Mouse (Mus musculus) brain, adult 10 weeks (tissue): ENCODE results near the gene Pdcd6ip. TPM values are rescaled to one million over a fixed set of nuclear protein-coding genes. Genes with fewer than 3 reads are reported as not detected.

Experiments
- polyA plus RNA-seq: library from polyadenylated mRNA; stranded (reverse); fragments of 350-450 nt; fragmentation: Illumina TruSeq; extraction: RNeasy Lipid Tissue Mini Kit (QIAGEN cat#74804); gene quantifications from one replicate; pipeline ENCODE4 v1.2.3, GENCODE M21; 2015; ENCODE audit warnings: low read depth, low replicate concordance

Pdcd6ip gene
- 42.1 TPM for polyA plus RNA-seq

GRCm38 (mm10) chr9:113707481-113708360, at the start of gene Pdcd6ip:
Gene Pdcd6ip, minus strand, starts transcription at chr9:113708259.

GRCm38 (mm10) chr9:113741108-113741636, 33.1 kb upstream of the Pdcd6ip start, which contains the start of gene Clasp2:
Gene Clasp2, plus strand, starts transcription at chr9:113741473.

Other genes with a start within 250 kb of the Pdcd6ip start
- 144 TPM for gene Clasp2, start 33.2 kb upstream of the Pdcd6ip start, polyA plus RNA-seq
- gene Ubp1, start 222.7 kb upstream of the Pdcd6ip start, polyA plus RNA-seq: 75.5 TPM